Mouse (Mus musculus): ENCODE data around the gene Gm10031.
"Not testable (repeated sequence)": the region's sequence is repeated elsewhere in the genome, so short reads cannot be mapped to it uniquely, and the experiment has no call there.

GRCm38 (mm10) chr1:156532476-156533175 lies 8.8 kb downstream of the Gm10031 start:
- TF ChIP-seq CTCF, EP300 (IDR thresholded peaks at IDR 0.05; ENCODE audit: low read depth): not testable (repeated sequence)
